Mouse (Mus musculus) heart, embryonic 10.5 days (tissue): ENCODE results near the gene Pkmyt1. TPM values are rescaled to one million over a fixed set of nuclear protein-coding genes. Genes with fewer than 3 reads are reported as not detected.
"Not testable (repeated sequence)": the region's sequence is repeated elsewhere in the genome, so short reads cannot be mapped to it uniquely, and the experiment has no call there.

Source experiments
- DNase-seq: peaks from one replicate; pipeline ENCODE4 v3.0.0-alpha.2; 2017; ENCODE audit warnings: low spot score
- H3K27ac ChIP-seq: fragments of 300-500 bp; sonication (generic); 2 replicates; pipeline ENCODE4 v1.5.1; 2016; ENCODE audit warnings: mild to moderate bottlenecking
- H3K27me3 ChIP-seq: fragments of 300-500 bp; sonication (generic); 2 replicates; pipeline ENCODE4 v1.6.1; 2016; ENCODE audit warnings: mild to moderate bottlenecking; ENCODE audit not compliant: poor library complexity, insufficient read depth, severe bottlenecking
- H3K36me3 ChIP-seq: fragments of 300-500 bp; sonication (generic); 2 replicates; pipeline ENCODE4 v1.6.1; 2016; ENCODE audit warnings: mild to moderate bottlenecking, moderate library complexity
- H3K4me1 ChIP-seq: fragments of 300-500 bp; sonication (generic); 2 replicates; pipeline ENCODE4 v1.6.1; 2016; ENCODE audit warnings: mild to moderate bottlenecking
- H3K4me3 ChIP-seq: fragments of 300-500 bp; sonication (generic); 2 replicates; pipeline ENCODE4 v1.5.1; 2016; ENCODE audit warnings: mild to moderate bottlenecking, moderate library complexity
- H3K9me3 ChIP-seq: fragments of 300-500 bp; sonication (generic); 2 replicates; pipeline ENCODE4 v1.6.1; 2016; ENCODE audit warnings: mild to moderate bottlenecking, moderate library complexity
- WGBS: fragments of 180-500 bp; shearing (Covaris S2); methylation state at CpG from one replicate; pipeline ENCODE4 v1.1.7; 2016; 5-methylcytosine and 5-hydroxymethylcytosine counted together
- polyA plus RNA-seq: library from polyadenylated mRNA; unstranded; fragments of >200 nt; fragmentation: Nextera tagmentation; extraction: Ambion mirVana; gene quantifications from 2 replicates; pipeline ENCODE4 v1.2.1, GENCODE M21; 2016

Gene Pkmyt1
- polyA plus RNA-seq, 1 experiment from 2014 or later: 53.2 TPM

GRCm38 (mm10) chr17:23762976-23763375 is 36.8 kb downstream of the Pkmyt1 start:
- 87% methylated on average over 11 of the region's 11 CpGs for WGBS
- peaks cover 68% of the 10 kb centered on the region for H3K36me3 ChIP-seq
- no peak overlapping the region for H3K4me3 ChIP-seq
- DNase-seq: no peak
- no peaks in the 10 kb centered on the region for H3K4me1 ChIP-seq
- no peaks in the 10 kb centered on the region for H3K27me3 ChIP-seq
- no peak overlapping the region for H3K27ac ChIP-seq
- no peaks in the 10 kb centered on the region for H3K9me3 ChIP-seq

DNA sequence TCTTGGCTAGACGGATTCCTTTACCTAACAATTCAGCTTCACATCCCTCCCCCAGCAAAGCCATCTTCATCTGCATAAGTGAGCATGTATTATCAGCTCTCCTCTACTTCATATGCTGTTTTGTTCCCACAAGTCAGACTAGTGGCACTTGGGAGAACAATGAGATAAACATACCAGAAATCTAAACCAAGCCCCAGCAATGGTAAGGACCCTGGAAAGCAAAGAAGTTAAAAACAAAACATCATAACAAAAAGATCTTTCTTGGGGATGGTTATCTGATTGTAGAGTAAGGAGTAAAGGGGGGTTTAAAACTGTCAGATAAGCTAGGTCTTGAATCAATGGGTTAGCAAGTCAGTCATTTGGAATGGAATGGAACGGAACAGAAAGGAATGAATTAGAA is 44.4 kb downstream of the Pkmyt1 start:
- H3K27ac ChIP-seq: peak overlapping the region; percentile 95
- H3K4me3 ChIP-seq: peak overlapping the region; percentile 84
- 18% methylated on average over 2 of the region's 2 CpGs for WGBS
- H3K9me3 ChIP-seq: no peaks in the 10 kb centered on the region
- no peaks in the 10 kb centered on the region for H3K27me3 ChIP-seq
- H3K4me1 ChIP-seq: peaks cover 15% of the 10 kb centered on the region
- no peak for DNase-seq
- H3K36me3 ChIP-seq: peaks cover 17% of the 10 kb centered on the region

DNA sequence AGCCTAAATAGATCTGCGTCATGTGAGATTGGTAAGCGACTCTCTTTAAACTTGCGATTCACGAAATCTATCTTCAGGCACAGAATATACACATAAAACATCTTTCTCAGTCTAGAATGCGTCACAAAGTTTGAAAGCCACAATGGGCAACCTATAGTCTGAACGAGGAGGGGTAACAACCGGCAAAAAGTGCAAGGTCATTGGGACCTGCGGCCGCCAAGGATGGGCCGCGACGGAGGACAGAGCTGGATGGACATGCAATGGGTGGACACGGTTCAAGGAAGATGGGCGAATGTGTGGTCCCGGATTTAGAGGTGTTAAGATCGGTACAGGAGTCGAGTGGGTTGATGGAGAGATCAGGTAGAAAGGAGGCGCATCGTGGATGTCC is 44.8 kb downstream of the Pkmyt1 start:
- DNase-seq: no peak
- Histone ChIP-seq H3K4me3 (peak overlapping the region; percentile 84), H3K27me3 (no peaks in the 10 kb centered on the region), H3K36me3 (peaks cover 17% of the 10 kb centered on the region), H3K27ac (peak overlapping the region; percentile 95), H3K9me3 (no peaks in the 10 kb centered on the region), H3K4me1 (peaks cover 15% of the 10 kb centered on the region)
- WGBS: 1% methylated on average over 19 of the region's 19 CpGs

DNA sequence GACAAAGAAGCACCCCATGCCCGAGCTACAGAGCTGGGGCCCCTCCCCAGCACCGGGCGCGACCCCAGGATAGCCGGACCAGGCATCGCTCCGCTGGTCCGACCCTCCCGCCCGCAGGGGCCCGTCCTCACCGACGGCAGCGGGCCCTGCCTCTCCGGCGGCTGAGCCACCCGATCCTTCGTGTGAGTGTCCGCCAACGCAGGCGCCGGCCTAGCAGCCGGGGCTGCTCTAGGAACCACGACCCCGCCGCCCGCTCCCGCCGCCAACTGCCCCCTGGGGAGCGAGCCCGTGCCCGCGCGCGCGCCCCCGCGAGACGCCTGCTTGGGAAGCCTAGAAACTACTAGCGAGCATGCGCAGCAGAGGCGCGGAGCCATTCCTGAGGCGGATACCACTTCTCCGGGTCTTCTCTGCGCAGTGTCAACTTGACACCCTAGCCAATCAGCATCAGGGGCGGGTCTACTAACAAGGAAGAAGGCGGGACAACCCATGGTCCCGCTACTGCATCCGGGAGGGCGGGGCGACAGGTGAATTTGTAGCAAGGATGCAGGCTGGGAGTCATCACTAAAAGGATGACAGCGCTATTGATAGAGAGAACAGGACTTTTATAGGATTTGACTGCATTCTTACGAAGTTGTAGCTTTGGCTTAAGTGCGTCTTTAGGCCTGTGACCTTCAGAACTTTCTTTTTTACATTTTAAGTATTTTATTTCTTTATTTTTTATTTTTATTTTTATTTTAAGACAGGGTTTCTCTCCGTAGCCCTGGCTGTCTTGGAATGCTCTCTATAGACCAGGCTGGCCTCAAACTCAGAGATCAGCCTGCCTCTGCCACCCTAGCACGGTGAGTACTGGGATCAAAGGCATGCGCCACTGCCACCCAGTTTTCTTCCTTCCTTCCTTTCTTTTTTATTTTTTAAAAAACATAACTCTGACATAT is 45.4 kb downstream of the Pkmyt1 start, which contains the start of gene Flywch1:
TSS of gene Flywch1 (minus strand) at position 319 of the 935 bp plus-strand sequence.
- peak; percentile 99 for DNase-seq
- H3K27me3 ChIP-seq: no peaks in the 10 kb centered on the region
- 3% methylated on average over 45 of the region's 58 CpGs for WGBS
- peaks cover 17% of the 10 kb centered on the region for H3K36me3 ChIP-seq
- peak within 1 kb of the TSS; percentile 84 for H3K4me3 ChIP-seq
- H3K4me1 ChIP-seq: peaks cover 15% of the 10 kb centered on the region
- peak within 1 kb of the TSS; percentile 95 for H3K27ac ChIP-seq
- no peaks in the 10 kb centered on the region for H3K9me3 ChIP-seq

GRCm38 (mm10) chr17:23772219-23772556 is 46.1 kb downstream of the Pkmyt1 start:
- H3K27me3 ChIP-seq, DNase-seq, H3K27ac ChIP-seq, H3K9me3 ChIP-seq, H3K4me3 ChIP-seq: not testable (repeated sequence)
- WGBS: 74% methylated on average over 2 of the region's 2 CpGs
- H3K4me1 ChIP-seq: peaks cover 15% of the 10 kb centered on the region
- H3K36me3 ChIP-seq: peaks cover 14% of the 10 kb centered on the region

DNA sequence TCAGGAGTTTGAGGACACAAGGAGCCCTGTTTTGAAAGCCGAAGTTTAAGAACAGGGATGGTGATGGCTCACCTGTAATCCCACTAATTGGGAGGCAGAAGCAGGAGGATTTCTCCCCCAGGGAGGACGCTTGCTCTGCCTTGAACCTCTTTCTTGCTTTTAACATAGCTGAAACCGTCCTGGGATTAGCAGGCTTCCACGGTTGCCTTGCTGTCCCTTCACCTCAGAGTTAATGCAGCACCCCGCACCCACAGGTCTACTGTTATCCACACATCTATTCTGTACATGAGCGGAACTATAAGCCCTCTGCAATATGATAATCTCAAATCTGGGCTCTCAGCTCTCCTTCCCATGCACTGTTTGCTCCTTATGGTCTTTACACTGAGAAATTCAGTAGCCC is 47.5 kb downstream of the Pkmyt1 start:
- peak; percentile 68 for DNase-seq
- Histone ChIP-seq H3K4me1 (peaks cover 15% of the 10 kb centered on the region), H3K27ac (no peak overlapping the region), H3K27me3 (0 out of 2 replicates have a peak, but pooled peaks cover 2% of the 10 kb centered on the region), H3K36me3 (peaks cover 2% of the 10 kb centered on the region), H3K9me3 (no peaks in the 10 kb centered on the region), H3K4me3 (no peak overlapping the region)
- WGBS: 69% methylated on average over 6 of the region's 6 CpGs

GRCm38 (mm10) chr17:23774090-23774489 is 48.0 kb downstream of the Pkmyt1 start:
- no peaks in the 10 kb centered on the region for H3K36me3 ChIP-seq
- WGBS: 6% methylated on average over 12 of the region's 12 CpGs
- peak; percentile 88 for DNase-seq
- no peak overlapping the region for H3K4me3 ChIP-seq
- H3K27ac ChIP-seq: no peak overlapping the region
- peaks cover 15% of the 10 kb centered on the region for H3K4me1 ChIP-seq
- no peaks in the 10 kb centered on the region for H3K9me3 ChIP-seq
- H3K27me3 ChIP-seq: 0 out of 2 replicates have a peak, but pooled peaks cover 6% of the 10 kb centered on the region

- Histone ChIP-seq H3K27me3 (0 out of 2 replicates have a peak, but pooled peaks cover 6% of the 10 kb centered on the region), H3K9me3 (no peaks in the 10 kb centered on the region), H3K36me3 (no peaks in the 10 kb centered on the region), H3K27ac (no peak overlapping the region), H3K4me1 (peaks cover 7% of the 10 kb centered on the region; the same call in 1 of the 2 replicates), H3K4me3 (no peak overlapping the region)
- DNase-seq: peak; percentile 73
- 71% methylated on average over 10 of the region's 10 CpGs for WGBS
Observed at GRCm38 (mm10) chr17:23776216-23776615, 50.1 kb downstream of the Pkmyt1 start.

DNA sequence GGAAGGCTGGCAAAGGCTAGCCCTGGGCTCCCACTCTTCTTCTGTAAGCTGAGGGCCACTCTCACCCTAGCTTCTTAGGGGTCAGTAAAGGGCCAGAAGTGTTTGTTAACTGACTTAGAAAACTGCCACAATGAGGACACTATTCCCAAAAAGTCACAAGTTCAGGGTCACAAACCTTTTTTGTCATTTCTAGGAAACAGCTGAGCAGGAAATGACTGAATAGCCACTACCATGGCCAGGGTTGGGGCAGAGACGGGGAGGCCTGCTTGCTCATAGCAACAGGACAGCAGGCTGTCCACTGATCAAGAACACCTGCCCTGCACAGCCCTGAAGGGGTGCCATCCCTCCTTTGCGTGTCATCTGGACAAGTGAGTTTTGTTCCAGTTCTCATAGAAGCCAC is 51.0 kb downstream of the Pkmyt1 start:
- Histone ChIP-seq H3K27ac (no peak overlapping the region), H3K4me3 (no peak overlapping the region), H3K27me3 (0 out of 2 replicates have a peak, but pooled peaks cover 6% of the 10 kb centered on the region), H3K36me3 (no peaks in the 10 kb centered on the region), H3K9me3 (no peaks in the 10 kb centered on the region), H3K4me1 (peaks cover 4% of the 10 kb centered on the region; the same call in 1 of the 2 replicates)
- no peak for DNase-seq
- WGBS: 79% methylated on average over 2 of the region's 2 CpGs

- H3K27me3 ChIP-seq: 0 out of 2 replicates have a peak, but pooled peaks cover 6% of the 10 kb centered on the region
- H3K27ac ChIP-seq: no peak overlapping the region
- 42% methylated on average over 2 of the region's 2 CpGs for WGBS
- H3K9me3 ChIP-seq: no peaks in the 10 kb centered on the region
- no peaks in the 10 kb centered on the region for H3K36me3 ChIP-seq
- H3K4me3 ChIP-seq: no peak overlapping the region
- peaks cover 4% of the 10 kb centered on the region; the same call in 1 of the 2 replicates for H3K4me1 ChIP-seq
- no peak for DNase-seq
Observed at GRCm38 (mm10) chr17:23778447-23778846, 52.3 kb downstream of the Pkmyt1 start.

- Histone ChIP-seq H3K27me3 (0 out of 2 replicates have a peak, but pooled peaks cover 6% of the 10 kb centered on the region), H3K27ac (no peak overlapping the region), H3K36me3 (no peaks in the 10 kb centered on the region), H3K4me3 (no peak overlapping the region), H3K4me1 (peaks cover 12% of the 10 kb centered on the region), H3K9me3 (no peaks in the 10 kb centered on the region)
- DNase-seq: no peak
Observed at GRCm38 (mm10) chr17:23783352-23783751, 57.2 kb downstream of the Pkmyt1 start.

DNA sequence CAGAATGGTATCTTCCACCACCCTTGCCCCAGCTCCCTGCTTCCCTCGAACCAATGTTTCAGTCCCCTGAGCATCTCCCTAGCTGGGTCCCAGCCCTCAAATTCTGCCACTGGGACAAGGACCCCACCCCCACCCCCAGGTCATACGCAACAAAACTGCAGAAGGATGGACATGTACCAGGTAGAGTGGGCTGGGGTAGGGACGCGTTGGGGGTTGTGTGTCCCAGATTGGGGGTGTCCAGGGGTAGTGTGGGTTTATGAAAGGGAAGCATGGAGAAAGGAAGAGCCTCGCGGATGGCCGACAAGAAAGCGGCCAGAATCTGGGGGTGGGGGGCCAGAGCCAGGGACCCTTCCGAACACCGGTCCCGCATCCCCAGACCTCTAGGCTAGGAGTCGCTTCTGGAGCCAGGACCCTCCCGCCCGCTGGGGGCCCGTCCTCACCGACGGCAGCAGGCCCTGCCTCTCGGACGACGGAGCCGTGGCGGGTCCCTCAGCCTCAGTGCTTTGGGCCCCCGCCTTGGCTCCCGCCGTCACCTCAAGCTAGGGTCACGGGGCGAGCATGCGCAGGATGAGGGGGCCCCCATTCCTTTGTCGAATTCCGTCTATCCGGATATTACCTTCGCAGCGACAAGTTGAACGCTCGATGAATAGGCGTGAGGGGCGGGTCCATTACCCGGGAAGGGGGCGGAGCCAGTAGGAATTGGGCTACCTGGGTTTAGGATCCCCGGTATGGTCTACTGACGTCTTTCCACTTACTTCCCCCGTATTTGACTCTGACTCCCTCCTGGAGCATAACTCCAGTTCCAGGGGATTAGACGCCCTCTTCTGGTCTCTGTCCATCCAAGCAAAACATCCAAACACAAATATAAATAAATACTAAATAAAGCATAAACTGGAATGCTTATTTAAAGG is 59.7 kb downstream of the Pkmyt1 start, which contains the start of gene Flywch2:
TSS of gene Flywch2 (minus strand) at position 521 of the 911 bp plus-strand sequence.
- peak within 1 kb of the TSS; percentile 77 for H3K4me3 ChIP-seq
- H3K4me1 ChIP-seq: peaks cover 25% of the 10 kb centered on the region
- DNase-seq: no peak
- no peaks in the 10 kb centered on the region for H3K9me3 ChIP-seq
- no peaks in the 10 kb centered on the region for H3K36me3 ChIP-seq
- H3K27me3 ChIP-seq: no peaks in the 10 kb centered on the region
- 3% methylated on average over 43 of the region's 43 CpGs for WGBS
- H3K27ac ChIP-seq: peak within 1 kb of the TSS; percentile 86
